Mouse (Mus musculus) right cerebral cortex, postnatal 10 days (tissue): ENCODE measurements at regions not wholly inside any gene's neighbourhood (a gene's known extent, or its start where the extent isn't known, plus 50 kb on each side); places are given as distances from the start of the nearest gene placed in this dataset.

Source experiments
- DNase-seq, 2 experiments: peaks; one replicate each; pipeline ENCODE4 v3.0.0; 2021; ENCODE audit warnings: low spot score in 2 of 2

GRCm38 (mm10) chr1:77029091-77029490 is 485.8 kb downstream of the Epha4 start:
- no peak for DNase-seq

GRCm38 (mm10) chr1:77043749-77044564 is 470.9 kb downstream of the Epha4 start:
- peak; percentile 27 to 30 for DNase-seq

GRCm38 (mm10) chr1:77048720-77049406 is 466.0 kb downstream of the Epha4 start:
- DNase-seq: no peak

- no peak for DNase-seq
Measured at GRCm38 (mm10) chr1:77051239-77051638, 463.6 kb downstream of the Epha4 start.

- DNase-seq: no peak
Measured at GRCm38 (mm10) chr1:77053837-77054540, 460.9 kb downstream of the Epha4 start.

- DNase-seq: no peak
Measured at GRCm38 (mm10) chr1:77062468-77062867, 452.4 kb downstream of the Epha4 start.

- DNase-seq: no peak
Measured at GRCm38 (mm10) chr1:77073071-77073470, 441.8 kb downstream of the Epha4 start.

GRCm38 (mm10) chr1:77074926-77075885 is 439.7 kb downstream of the Epha4 start:
- DNase-seq: no peak

GRCm38 (mm10) chr1:77080767-77081166 is 434.1 kb downstream of the Epha4 start:
- no peak for DNase-seq

GRCm38 (mm10) chr1:77081660-77082059 is 433.2 kb downstream of the Epha4 start:
- DNase-seq: no peak

- DNase-seq: no peak
Measured at GRCm38 (mm10) chr1:77082410-77082809, 432.5 kb downstream of the Epha4 start.

GRCm38 (mm10) chr1:77093551-77093950 is 421.3 kb downstream of the Epha4 start:
- no peak for DNase-seq

GRCm38 (mm10) chr1:77101726-77102272 is 413.1 kb downstream of the Epha4 start:
- peak in 1 of 2 experiments; percentile 37 for DNase-seq

- peak; percentile 27 to 41 for DNase-seq
Measured at GRCm38 (mm10) chr1:77102421-77103133, 412.3 kb downstream of the Epha4 start.

- DNase-seq: peak; percentile 41 to 51
Measured at GRCm38 (mm10) chr1:77109861-77110785, 404.8 kb downstream of the Epha4 start.

- DNase-seq: no peak
Measured at GRCm38 (mm10) chr1:77128411-77128810, 386.5 kb downstream of the Epha4 start.

GRCm38 (mm10) chr1:77137663-77138062 is 377.2 kb downstream of the Epha4 start:
- DNase-seq: no peak

GRCm38 (mm10) chr1:77140906-77141305 is 374.0 kb downstream of the Epha4 start:
- DNase-seq: no peak

- DNase-seq: no peak
Measured at GRCm38 (mm10) chr1:77148052-77148451, 366.8 kb downstream of the Epha4 start.
